Mouse (Mus musculus): ENCODE results near the gene Gucy2e.

Gucy2e gene

GRCm38 (mm10) chr11:69236926-69237260 lies at the start of gene Gucy2e:
TSS of gene Gucy2e (minus strand) at chr11:69237036.
- DNase-seq (ENCODE audit: low spot score), result no peak

GRCm38 (mm10) chr11:69277267-69277666 lies 40.4 kb upstream of the Gucy2e start:
- no peak for DNase-seq (ENCODE audit: low spot score)

- DNase-seq (ENCODE audit: low spot score), result no peak
Observed at GRCm38 (mm10) chr11:69276081-69276480, 39.2 kb upstream of the Gucy2e start.

- DNase-seq (ENCODE audit: low spot score), result no peak
Observed at GRCm38 (mm10) chr11:69275650-69276049, 38.8 kb upstream of the Gucy2e start.

GRCm38 (mm10) chr11:69272122-69272740 lies 35.4 kb upstream of the Gucy2e start:
- DNase-seq (ENCODE audit: low spot score), result peak; percentile 89

- peak; percentile 85 for DNase-seq (ENCODE audit: low spot score)
Observed at GRCm38 (mm10) chr11:69269575-69269974, 32.7 kb upstream of the Gucy2e start.

GRCm38 (mm10) chr11:69268100-69268499 lies 31.3 kb upstream of the Gucy2e start:
- no peak for DNase-seq (ENCODE audit: low spot score)

GRCm38 (mm10) chr11:69267341-69267740 lies 30.5 kb upstream of the Gucy2e start:
- DNase-seq (ENCODE audit: low spot score), result no peak

- DNase-seq (ENCODE audit: low spot score), result no peak
Observed at GRCm38 (mm10) chr11:69266253-69266652, 29.4 kb upstream of the Gucy2e start.

- DNase-seq (ENCODE audit: low spot score), result no peak
Observed at GRCm38 (mm10) chr11:69265410-69265809, 28.6 kb upstream of the Gucy2e start.

GRCm38 (mm10) chr11:69264276-69264675 lies 27.4 kb upstream of the Gucy2e start:
- DNase-seq (ENCODE audit: low spot score), result no peak

- DNase-seq (ENCODE audit: low spot score), result no peak
Observed at GRCm38 (mm10) chr11:69260111-69260510, 23.3 kb upstream of the Gucy2e start.

GRCm38 (mm10) chr11:69258287-69258686 lies 21.5 kb upstream of the Gucy2e start:
- DNase-seq (ENCODE audit: low spot score), result peak; percentile 43

- DNase-seq (ENCODE audit: low spot score), result no peak
Observed at GRCm38 (mm10) chr11:69257807-69258206, 21.0 kb upstream of the Gucy2e start.

- no peak for DNase-seq (ENCODE audit: low spot score)
Observed at GRCm38 (mm10) chr11:69257072-69257471, 20.2 kb upstream of the Gucy2e start.

GRCm38 (mm10) chr11:69254808-69255207 lies 18.0 kb upstream of the Gucy2e start:
- DNase-seq (ENCODE audit: low spot score), result no peak

GRCm38 (mm10) chr11:69253131-69253530 lies 16.3 kb upstream of the Gucy2e start:
- no peak for DNase-seq (ENCODE audit: low spot score)

GRCm38 (mm10) chr11:69251953-69252352 lies 15.1 kb upstream of the Gucy2e start:
- no peak for DNase-seq (ENCODE audit: low spot score)

GRCm38 (mm10) chr11:69251135-69251842 lies 14.5 kb upstream of the Gucy2e start:
- DNase-seq (ENCODE audit: low spot score), result no peak

GRCm38 (mm10) chr11:69250106-69250505 lies 13.3 kb upstream of the Gucy2e start:
- DNase-seq (ENCODE audit: low spot score), result no peak

- DNase-seq (ENCODE audit: low spot score), result no peak
Observed at GRCm38 (mm10) chr11:69249131-69249530, 12.3 kb upstream of the Gucy2e start.

GRCm38 (mm10) chr11:69245643-69246042 lies 8.8 kb upstream of the Gucy2e start:
- no peak for DNase-seq (ENCODE audit: low spot score)

GRCm38 (mm10) chr11:69244911-69245310 lies 8.1 kb upstream of the Gucy2e start:
- DNase-seq (ENCODE audit: low spot score), result peak; percentile 56

Measured in urinary bladder, postnatal 14 days (tissue).